Mouse (Mus musculus) stomach, embryonic 14.5 days (tissue): ENCODE measurements around the gene Tmem254a. TPM values are rescaled to one million over a fixed set of nuclear protein-coding genes. Genes with fewer than 3 reads are reported as not detected.
"Not testable (repeated sequence)": the region's sequence is repeated elsewhere in the genome, so short reads cannot be mapped to it uniquely, and the experiment has no call there.

Source experiments
- ATAC-seq: fragments of 200-750 bp; cut with Nextera tagmentation; 2 replicates; pipeline ENCODE4 v1.8.0; 2017; ENCODE audit warnings: low read depth, moderate TSS enrichment; ENCODE audit not compliant: insufficient number of reproducible peaks, insufficient read depth, low FRiP score
- H3K27ac ChIP-seq: fragments of 300-500 bp; sonication (generic); 2 replicates; pipeline ENCODE4 v1.5.1; 2014; ENCODE audit warnings: mild to moderate bottlenecking, low read length, moderate library complexity, mixed read lengths
- H3K27me3 ChIP-seq: fragments of 300-500 bp; sonication (generic); 2 replicates; pipeline ENCODE4 v1.6.1; 2014; ENCODE audit warnings: low read length, control low read depth, mixed read lengths; ENCODE audit not compliant: control insufficient read depth, insufficient read depth
- H3K36me3 ChIP-seq: fragments of 300-500 bp; sonication (generic); 2 replicates; pipeline ENCODE4 v1.6.1; 2014; ENCODE audit warnings: mild to moderate bottlenecking, control low read depth, low read length, moderate library complexity, mixed read lengths; ENCODE audit not compliant: control insufficient read depth, insufficient read depth
- H3K4me1 ChIP-seq: fragments of 300-500 bp; sonication (generic); 2 replicates; pipeline ENCODE4 v1.6.1; 2014; ENCODE audit warnings: low read length, control low read depth, mixed read lengths; ENCODE audit not compliant: control insufficient read depth, insufficient read depth
- H3K4me2 ChIP-seq: fragments of 300-500 bp; sonication (generic); replicated peaks from 2 replicates; pipeline ENCODE4 v1.6.1; 2014; ENCODE audit warnings: low read depth, low read length, control low read depth
- H3K4me3 ChIP-seq: fragments of 300-500 bp; sonication (generic); 2 replicates; pipeline ENCODE4 v1.5.1; 2014; ENCODE audit warnings: low read depth, low read length, control low read depth
- H3K9ac ChIP-seq: fragments of 300-500 bp; sonication (generic); replicated peaks from 2 replicates; pipeline ENCODE4 v1.6.1; 2014; ENCODE audit warnings: low read depth, mild to moderate bottlenecking, control low read depth, low read length, moderate library complexity, mixed read lengths
- H3K9me3 ChIP-seq: fragments of 300-500 bp; sonication (generic); 2 replicates; pipeline ENCODE4 v1.6.1; 2016; ENCODE audit warnings: low read depth, low read length, control low read depth; ENCODE audit not compliant: control insufficient read depth
- WGBS: fragments of 180-500 bp; shearing (Covaris S2); extraction: QIAGEN DNeasy Blood & Tissue Kit; methylation state at CpG from one replicate; pipeline ENCODE4 v1.1.7; 2014; 5-methylcytosine and 5-hydroxymethylcytosine counted together
- polyA plus RNA-seq: library from polyadenylated mRNA; unstranded; fragments of >200 nt; fragmentation: Nextera tagmentation; extraction: Ambion mirVana; gene quantifications from 2 replicates; pipeline ENCODE4 v1.2.1, GENCODE M21; 2014

Tmem254a gene
- 3.6 and 7.0 TPM in 2 replicates for polyA plus RNA-seq

GRCm38 (mm10) chr14:25927562-25927881 lies at the start of gene Tmem254a:
Gene Tmem254a (minus strand): TSS chr14:25927672.
- not testable (repeated sequence) for H3K9ac ChIP-seq, H3K27ac ChIP-seq, H3K4me2 ChIP-seq, H3K9me3 ChIP-seq, H3K27me3 ChIP-seq, H3K36me3 ChIP-seq, H3K4me3 ChIP-seq, H3K4me1 ChIP-seq
- ATAC-seq: peak; percentile 88; the same call in 1 of the 2 replicates
- no CpG with 5 or more reads among the region's 10 CpGs for WGBS

- not testable (repeated sequence) for H3K4me2 ChIP-seq, ATAC-seq, H3K36me3 ChIP-seq, H3K27me3 ChIP-seq, H3K4me1 ChIP-seq, H3K9ac ChIP-seq, H3K27ac ChIP-seq, H3K4me3 ChIP-seq, H3K9me3 ChIP-seq
- WGBS: no CpG with 5 or more reads among the region's 3 CpGs
Observed at GRCm38 (mm10) chr14:25957861-25958260, 30.4 kb upstream of the Tmem254a start.

GRCm38 (mm10) chr14:25938004-25938403 lies 10.5 kb upstream of the Tmem254a start, which contains the start of gene Cphx1:
Gene Cphx1 (plus strand): TSS chr14:25938304.
- ATAC-seq: not testable (repeated sequence)

GRCm38 (mm10) chr14:25936867-25937630 lies 9.6 kb upstream of the Tmem254a start:
- not testable (repeated sequence) for H3K4me3 ChIP-seq, H3K9ac ChIP-seq, H3K9me3 ChIP-seq, H3K27me3 ChIP-seq, H3K27ac ChIP-seq, H3K4me1 ChIP-seq, H3K4me2 ChIP-seq, H3K36me3 ChIP-seq
- ATAC-seq: 0 out of 2 replicates have a peak, but pooled peaks have one; percentile 63
- no CpG with 5 or more reads among the region's 5 CpGs for WGBS

More at GRCm38 (mm10) chr14:25938004-25938403, 10.5 kb upstream of the Tmem254a start, which contains the start of gene Cphx1:
- H3K27me3 ChIP-seq, H3K4me2 ChIP-seq, H3K9me3 ChIP-seq, H3K27ac ChIP-seq, H3K9ac ChIP-seq, H3K4me3 ChIP-seq, H3K36me3 ChIP-seq, H3K4me1 ChIP-seq: not testable (repeated sequence)
- WGBS: no CpG with 5 or more reads among the region's 8 CpGs

GRCm38 (mm10) chr14:25926814-25927561 lies 484 bp downstream of the Tmem254a start:
- peak; percentile 92 for ATAC-seq
- H3K9me3 ChIP-seq, H3K27me3 ChIP-seq, H3K4me1 ChIP-seq, H3K27ac ChIP-seq, H3K36me3 ChIP-seq, H3K4me2 ChIP-seq, H3K4me3 ChIP-seq, H3K9ac ChIP-seq: not testable (repeated sequence)
- WGBS: no CpG with 5 or more reads among the region's 44 CpGs

- ATAC-seq, H3K9ac ChIP-seq, H3K27ac ChIP-seq, H3K9me3 ChIP-seq, H3K4me3 ChIP-seq, H3K36me3 ChIP-seq, H3K4me2 ChIP-seq, H3K4me1 ChIP-seq, H3K27me3 ChIP-seq: not testable (repeated sequence)
- no CpG with 5 or more reads among the region's 5 CpGs for WGBS
Observed at GRCm38 (mm10) chr14:25918427-25919170, 8.9 kb downstream of the Tmem254a start.

GRCm38 (mm10) chr14:25908976-25909375 lies 18.5 kb downstream of the Tmem254a start:
- WGBS: no CpG with 5 or more reads among the region's 8 CpGs

GRCm38 (mm10) chr14:25907272-25907671 lies 20.2 kb downstream of the Tmem254a start:
- H3K36me3 ChIP-seq, H3K4me2 ChIP-seq, H3K4me3 ChIP-seq, H3K27me3 ChIP-seq, H3K9me3 ChIP-seq, H3K27ac ChIP-seq, H3K4me1 ChIP-seq, ATAC-seq, H3K9ac ChIP-seq: not testable (repeated sequence)
- no CpG with 5 or more reads among the region's 9 CpGs for WGBS

More at GRCm38 (mm10) chr14:25908976-25909375, 18.5 kb downstream of the Tmem254a start:
- not testable (repeated sequence) for H3K4me3 ChIP-seq, H3K36me3 ChIP-seq, H3K4me2 ChIP-seq, H3K27ac ChIP-seq, H3K9me3 ChIP-seq, ATAC-seq, H3K27me3 ChIP-seq, H3K9ac ChIP-seq, H3K4me1 ChIP-seq
